Mouse (Mus musculus): ENCODE results near the gene Sugct. TPM values are rescaled to one million over a fixed set of nuclear protein-coding genes. Genes with fewer than 3 reads are reported as not detected.

Sugct gene
- polyA plus RNA-seq, 1 experiment from 2014 or later: 3.7 TPM

GRCm38 (mm10) chr13:16812268-16812667 lies 883.1 kb downstream of the Sugct start:
- H3K27ac ChIP-seq (ENCODE audit: low read depth): no peak overlapping the region
- WGBS: 85% methylated on average over 2 of the region's 2 CpGs
- no peak overlapping the region for H3K4me2 ChIP-seq (ENCODE audit: low read length)
- ATAC-seq (replicated peaks; ENCODE audit: low FRiP score, low TSS enrichment, low read depth): no peak
- no peak overlapping the region for H3K4me3 ChIP-seq (ENCODE audit: low read depth, low read length)
- H3K27me3 ChIP-seq (replicated peaks; ENCODE audit: control insufficient read depth, insufficient read depth, low read length): no peaks in the 10 kb centered on the region
- no peaks in the 10 kb centered on the region for H3K4me1 ChIP-seq (replicated peaks; ENCODE audit: control insufficient read depth, insufficient read depth, low read length)
- no peak for DNase-seq (ENCODE audit: low spot score)
- no peaks in the 10 kb centered on the region for H3K36me3 ChIP-seq (ENCODE audit: control insufficient read depth, insufficient read depth, low read length)
- no peak overlapping the region for H3K9ac ChIP-seq (ENCODE audit: low read length)
- no peaks in the 10 kb centered on the region for H3K9me3 ChIP-seq (ENCODE audit: control insufficient read depth, low read length)

Other genes with a start within 250 kb of the Sugct start
- gene Mplkip, start 361 bp downstream of the Sugct start, polyA plus RNA-seq (2014; fragmentation: Nextera tagmentation; extraction: Ambion mirVana): 50.4 and 58.3 TPM in 2 replicates
- gene Cdk13, start 109.5 kb upstream of the Sugct start, polyA plus RNA-seq (2014; fragmentation: Nextera tagmentation; extraction: Ambion mirVana): 19.6 and 20.9 TPM in 2 replicates
- gene Rala, start 248.7 kb upstream of the Sugct start, polyA plus RNA-seq (2014; fragmentation: Nextera tagmentation; extraction: Ambion mirVana): 83.7 and 95.5 TPM in 2 replicates